Mouse (Mus musculus) heart, embryonic 11.5 days (tissue): Measurements from ENCODE around the gene Parp6. TPM values are rescaled to one million over a fixed set of nuclear protein-coding genes. Genes with fewer than 3 reads are reported as not detected.

Experiments used
- ATAC-seq: fragments of 200-750 bp; cut with Nextera tagmentation; replicated peaks from 2 replicates; pipeline ENCODE4 v1.8.0; 2017; ENCODE audit warnings: moderate library complexity; ENCODE audit not compliant: insufficient number of reproducible peaks, low FRiP score, low TSS enrichment
- H3K27ac ChIP-seq: fragments of 300-500 bp; sonication (generic); 2 replicates; pipeline ENCODE4 v1.5.1; 2014; ENCODE audit warnings: mild to moderate bottlenecking, low read depth, low read length
- H3K27me3 ChIP-seq: fragments of 300-500 bp; sonication (generic); 2 replicates; pipeline ENCODE4 v1.6.1; 2014; ENCODE audit warnings: mild to moderate bottlenecking, low read length, mixed read lengths; ENCODE audit not compliant: control insufficient read depth, insufficient read depth
- H3K36me3 ChIP-seq: fragments of 300-500 bp; sonication (generic); 2 replicates; pipeline ENCODE4 v1.6.1; 2014; ENCODE audit warnings: mild to moderate bottlenecking, low read length, moderate library complexity, mixed read lengths; ENCODE audit not compliant: control insufficient read depth, insufficient read depth
- H3K4me1 ChIP-seq: fragments of 300-500 bp; sonication (generic); 2 replicates; pipeline ENCODE4 v1.6.1; 2014; ENCODE audit warnings: low read length; ENCODE audit not compliant: control insufficient read depth, insufficient read depth
- H3K4me2 ChIP-seq: fragments of 300-500 bp; sonication (generic); 2 replicates; pipeline ENCODE4 v1.6.1; 2014; ENCODE audit warnings: mild to moderate bottlenecking, moderate library complexity
- H3K4me3 ChIP-seq: fragments of 300-500 bp; sonication (generic); 2 replicates; pipeline ENCODE4 v1.5.1; 2014; ENCODE audit warnings: low read depth, low read length
- H3K9ac ChIP-seq: fragments of 300-500 bp; sonication (generic); 2 replicates; pipeline ENCODE4 v1.6.1; 2014; ENCODE audit warnings: mild to moderate bottlenecking, low read depth, low read length, moderate library complexity
- H3K9me3 ChIP-seq: fragments of 300-500 bp; sonication (generic); replicated peaks from 2 replicates; pipeline ENCODE4 v1.6.1; 2016; ENCODE audit warnings: low read length; ENCODE audit not compliant: control insufficient read depth
- WGBS: fragments of 180-500 bp; shearing (Covaris S2); extraction: QIAGEN DNeasy Blood & Tissue Kit; methylation state at CpG from one replicate; pipeline ENCODE4 v1.1.7; 2014; ENCODE audit not compliant: insufficient replicate concordance; 5-methylcytosine and 5-hydroxymethylcytosine counted together
- polyA plus RNA-seq: library from polyadenylated mRNA; unstranded; fragments of >200 nt; fragmentation: Nextera tagmentation; extraction: Ambion mirVana; gene quantifications from 2 replicates; pipeline ENCODE4 v1.2.1, GENCODE M21; 2014

Parp6 gene
- polyA plus RNA-seq, 1 experiment from 2014 or later, result 21.7 TPM

GRCm38 (mm10) chr9:59696381-59696780, 79.3 kb downstream of the Parp6 start:
- H3K4me1 ChIP-seq, result peaks cover 16% of the 10 kb centered on the region
- no peaks in the 10 kb centered on the region for H3K9me3 ChIP-seq
- no peak overlapping the region for H3K4me3 ChIP-seq
- 70% methylated on average over 3 of the region's 3 CpGs for WGBS
- no peak overlapping the region for H3K9ac ChIP-seq
- no peak overlapping the region for H3K27ac ChIP-seq
- no peaks in the 10 kb centered on the region for H3K36me3 ChIP-seq
- no peak for ATAC-seq
- 0 out of 2 replicates have a peak, but pooled peaks cover 2% of the 10 kb centered on the region for H3K27me3 ChIP-seq
- H3K4me2 ChIP-seq, result no peak overlapping the region

Other genes starting within 250 kb of the Parp6 start
- 15.3 and 15.4 TPM in 2 replicates for gene Arih1, start 130.7 kb upstream of the Parp6 start, polyA plus RNA-seq
- 67.1 and 76.9 TPM in 2 replicates for gene Hexa, start 77.7 kb upstream of the Parp6 start, polyA plus RNA-seq
- gene Tmem202, start 77.4 kb upstream of the Parp6 start, polyA plus RNA-seq, result 0.39 and 0.41 TPM in 2 replicates
- gene Celf6, start 39.4 kb upstream of the Parp6 start, polyA plus RNA-seq, result 0.07 and 0.23 TPM in 2 replicates
- 1,555 and 1,889 TPM in 2 replicates for gene Pkm, start 39.1 kb downstream of the Parp6 start, polyA plus RNA-seq
- gene Gramd2, start 62.9 kb downstream of the Parp6 start, polyA plus RNA-seq, result 0.14 and 0.31 TPM in 2 replicates
- gene Senp8, start 133.4 kb downstream of the Parp6 start, polyA plus RNA-seq, result 14.9 and 15.1 TPM in 2 replicates
- 11.4 and 13.8 TPM in 2 replicates for gene Myo9a, start 133.6 kb downstream of the Parp6 start, polyA plus RNA-seq